Mouse (Mus musculus): ENCODE results near the gene Shroom3. TPM values are rescaled to one million over a fixed set of nuclear protein-coding genes. Genes with fewer than 3 reads are reported as not detected.

Gene Shroom3
- polyA plus RNA-seq, 1 experiment from 2014 or later: 8.0 TPM

DNA sequence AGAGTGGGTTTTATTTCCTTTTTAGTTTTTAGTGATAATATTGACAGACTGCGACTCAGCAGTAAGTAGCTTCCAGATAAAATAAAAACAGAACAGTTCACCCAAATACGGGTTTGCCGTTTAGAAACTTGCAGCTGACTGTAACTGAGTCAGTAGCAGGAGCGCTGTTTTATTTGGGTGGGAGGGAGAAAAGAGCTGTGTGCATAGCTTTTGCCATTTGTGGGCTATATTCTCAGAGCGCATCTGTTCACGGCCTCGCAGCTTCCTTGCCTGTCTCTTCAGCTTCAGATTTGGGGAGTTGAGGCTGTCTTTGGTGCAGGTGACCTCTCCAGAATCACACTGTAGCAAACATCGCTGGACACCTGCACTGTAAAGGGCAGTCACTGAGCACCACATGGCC, 270.6 kb downstream of the Shroom3 start:
- no peak for ATAC-seq
- Histone ChIP-seq H3K9me3 (ENCODE audit: control insufficient read depth) (no peaks in the 10 kb centered on the region), H3K27me3 (replicated peaks; ENCODE audit: control insufficient read depth, insufficient read depth, low read length) (no peaks in the 10 kb centered on the region), H3K36me3 (ENCODE audit: control insufficient read depth, insufficient read depth) (peaks cover 86% of the 10 kb centered on the region), H3K9ac (ENCODE audit: low read depth, low read length) (no peak overlapping the region), H3K4me1 (replicated peaks; ENCODE audit: control insufficient read depth, insufficient read depth, low read length) (no peaks in the 10 kb centered on the region), H3K4me2 (replicated peaks; ENCODE audit: low read depth) (no peak overlapping the region), H3K4me3 (ENCODE audit: low read depth, low read length) (no peak overlapping the region), H3K27ac (ENCODE audit: low read depth, low read length) (no peak overlapping the region)
- TF ChIP-seq CTCF (IDR thresholded peaks at IDR 0.05; ENCODE audit: low read depth): no peak
- WGBS: 79% methylated on average over 8 of the region's 8 CpGs

DNA sequence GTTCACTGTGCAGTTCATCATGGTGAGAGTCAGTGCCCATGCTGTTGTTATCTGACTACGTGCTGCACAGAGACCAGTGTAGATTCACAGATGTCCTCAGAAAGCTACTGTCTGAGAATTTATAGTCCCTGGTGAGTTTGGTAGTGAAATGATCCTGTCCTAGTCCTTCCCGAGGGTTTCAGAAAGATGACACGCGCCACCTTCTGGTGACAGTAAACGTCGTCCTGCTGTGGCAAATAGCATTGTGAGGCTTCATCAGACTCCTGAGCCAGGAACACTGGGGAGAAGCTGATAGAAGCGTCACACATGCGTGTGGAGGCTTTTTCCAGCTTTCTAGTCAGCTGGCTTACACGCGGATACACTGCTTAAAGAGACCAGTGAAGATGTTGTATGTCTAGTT, 271.1 kb downstream of the Shroom3 start:
- peak; percentile 87 for TF ChIP-seq CTCF (IDR thresholded peaks at IDR 0.05; ENCODE audit: low read depth)
- Histone ChIP-seq H3K9me3 (ENCODE audit: control insufficient read depth) (no peaks in the 10 kb centered on the region), H3K4me3 (ENCODE audit: low read depth, low read length) (no peak overlapping the region), H3K36me3 (ENCODE audit: control insufficient read depth, insufficient read depth) (peaks cover 86% of the 10 kb centered on the region), H3K27me3 (replicated peaks; ENCODE audit: control insufficient read depth, insufficient read depth, low read length) (no peaks in the 10 kb centered on the region), H3K4me2 (replicated peaks; ENCODE audit: low read depth) (no peak overlapping the region), H3K27ac (ENCODE audit: low read depth, low read length) (no peak overlapping the region), H3K4me1 (replicated peaks; ENCODE audit: control insufficient read depth, insufficient read depth, low read length) (peaks cover 1% of the 10 kb centered on the region; the same call in 1 of the 2 replicates), H3K9ac (ENCODE audit: low read depth, low read length) (no peak overlapping the region)
- ATAC-seq: no peak
- WGBS: 33% methylated on average over 10 of the region's 10 CpGs

DNA sequence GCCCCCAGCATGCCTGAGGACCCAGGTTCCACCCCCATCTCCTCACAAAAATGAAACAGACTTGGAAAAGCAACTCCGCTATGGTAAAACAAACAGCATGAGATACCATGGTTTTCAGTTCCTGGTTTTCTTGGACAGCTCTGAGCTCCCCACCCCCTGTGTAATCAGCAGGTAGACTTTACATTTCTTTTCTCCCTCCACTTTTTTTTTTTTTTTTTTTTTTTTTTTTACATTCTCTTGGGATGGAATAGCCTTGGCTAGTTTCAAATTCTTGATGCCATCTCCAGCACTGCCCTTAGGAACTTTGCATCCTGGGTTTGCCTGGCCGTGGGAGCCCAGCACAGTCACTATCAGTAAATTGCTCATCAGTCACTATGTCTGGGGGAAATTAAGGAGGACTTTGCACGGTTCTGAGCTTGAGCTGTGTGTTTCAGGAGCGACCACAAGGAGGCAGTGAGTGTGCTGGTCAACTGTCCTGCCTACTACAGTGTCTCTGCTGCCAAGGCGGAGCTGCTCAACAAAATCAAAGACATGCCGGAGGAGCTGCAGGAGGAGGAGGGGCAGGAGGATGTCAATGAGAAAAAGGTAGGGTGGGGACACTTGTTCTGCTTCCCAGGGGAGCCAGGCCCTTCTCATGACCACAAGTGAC, 271.7 kb downstream of the Shroom3 start:
- Histone ChIP-seq H3K4me2 (replicated peaks; ENCODE audit: low read depth) (no peak overlapping the region), H3K27ac (ENCODE audit: low read depth, low read length) (no peak overlapping the region), H3K9me3 (ENCODE audit: control insufficient read depth) (no peaks in the 10 kb centered on the region), H3K9ac (ENCODE audit: low read depth, low read length) (no peak overlapping the region), H3K36me3 (ENCODE audit: control insufficient read depth, insufficient read depth) (peaks cover 83% of the 10 kb centered on the region), H3K27me3 (replicated peaks; ENCODE audit: control insufficient read depth, insufficient read depth, low read length) (no peaks in the 10 kb centered on the region), H3K4me3 (ENCODE audit: low read depth, low read length) (no peak overlapping the region), H3K4me1 (replicated peaks; ENCODE audit: control insufficient read depth, insufficient read depth, low read length) (peaks cover 3% of the 10 kb centered on the region; the same call in 1 of the 2 replicates)
- 39% methylated on average over 6 of the region's 6 CpGs for WGBS
- peak; percentile 62 for ATAC-seq
- peak; percentile 77 for TF ChIP-seq CTCF (IDR thresholded peaks at IDR 0.05; ENCODE audit: low read depth)

DNA sequence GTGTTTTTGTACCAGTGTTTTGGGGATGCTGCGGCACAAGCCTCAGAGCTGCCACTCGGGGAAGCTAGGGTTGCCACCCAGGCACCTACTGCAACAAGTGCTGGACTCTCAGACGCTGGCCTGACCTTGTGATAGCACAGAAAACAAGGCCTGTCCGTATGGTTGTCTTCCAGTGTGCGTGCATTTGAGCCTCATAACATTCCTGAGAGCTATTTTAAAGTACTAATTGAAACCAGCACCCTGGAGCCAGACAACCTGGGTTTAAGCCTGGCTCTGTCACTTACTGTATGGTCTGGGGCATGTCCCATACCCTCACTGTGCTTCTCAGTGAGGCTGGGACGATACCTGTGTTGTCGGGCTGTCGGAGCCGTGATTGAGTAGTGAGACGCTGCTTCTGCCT, 276.1 kb downstream of the Shroom3 start:
- peaks cover 3% of the 10 kb centered on the region for H3K4me1 ChIP-seq (replicated peaks; ENCODE audit: control insufficient read depth, insufficient read depth, low read length)
- H3K27me3 ChIP-seq (replicated peaks; ENCODE audit: control insufficient read depth, insufficient read depth, low read length): no peaks in the 10 kb centered on the region
- ATAC-seq: no peak
- 0 out of 2 replicates have a peak overlapping the region, but pooled peaks have one; percentile 21 for H3K27ac ChIP-seq (ENCODE audit: low read depth, low read length)
- 74% methylated on average over 10 of the region's 10 CpGs for WGBS
- no peak overlapping the region for H3K4me3 ChIP-seq (ENCODE audit: low read depth, low read length)
- no peak for TF ChIP-seq CTCF (IDR thresholded peaks at IDR 0.05; ENCODE audit: low read depth)
- H3K4me2 ChIP-seq (replicated peaks; ENCODE audit: low read depth): no peak overlapping the region
- H3K9ac ChIP-seq (ENCODE audit: low read depth, low read length): no peak overlapping the region
- peaks cover 69% of the 10 kb centered on the region for H3K36me3 ChIP-seq (ENCODE audit: control insufficient read depth, insufficient read depth)
- H3K9me3 ChIP-seq (ENCODE audit: control insufficient read depth): no peaks in the 10 kb centered on the region

DNA sequence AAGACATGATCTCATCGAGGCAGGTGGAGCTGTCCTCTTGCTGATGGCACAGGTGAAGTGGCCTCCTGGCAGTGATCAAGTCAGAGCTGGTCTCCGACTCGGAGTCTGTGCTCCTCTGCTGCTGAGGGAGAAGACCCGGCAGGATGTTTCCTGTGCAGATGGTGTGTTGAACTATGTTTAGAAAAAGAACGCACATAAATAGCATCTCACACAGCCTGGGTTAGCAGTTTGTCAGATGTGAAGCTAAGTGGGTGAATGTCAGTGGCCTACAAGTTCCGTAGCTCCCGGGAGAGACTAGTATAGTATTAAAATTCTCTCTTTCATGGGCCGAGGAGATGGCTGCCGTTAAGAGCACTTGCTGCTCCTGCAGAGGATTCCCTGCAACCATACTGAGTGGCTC, 276.5 kb downstream of the Shroom3 start:
- H3K27me3 ChIP-seq (replicated peaks; ENCODE audit: control insufficient read depth, insufficient read depth, low read length): no peaks in the 10 kb centered on the region
- H3K36me3 ChIP-seq (ENCODE audit: control insufficient read depth, insufficient read depth): peaks cover 70% of the 10 kb centered on the region
- H3K9ac ChIP-seq (ENCODE audit: low read depth, low read length): no peak overlapping the region
- H3K27ac ChIP-seq (ENCODE audit: low read depth, low read length): no peak overlapping the region
- H3K4me2 ChIP-seq (replicated peaks; ENCODE audit: low read depth): no peak overlapping the region
- ATAC-seq: no peak
- TF ChIP-seq CTCF (IDR thresholded peaks at IDR 0.05; ENCODE audit: low read depth): no peak
- H3K4me1 ChIP-seq (replicated peaks; ENCODE audit: control insufficient read depth, insufficient read depth, low read length): peaks cover 3% of the 10 kb centered on the region
- WGBS: 43% methylated on average over 9 of the region's 9 CpGs
- no peaks in the 10 kb centered on the region for H3K9me3 ChIP-seq (ENCODE audit: control insufficient read depth)
- no peak overlapping the region for H3K4me3 ChIP-seq (ENCODE audit: low read depth, low read length)

DNA sequence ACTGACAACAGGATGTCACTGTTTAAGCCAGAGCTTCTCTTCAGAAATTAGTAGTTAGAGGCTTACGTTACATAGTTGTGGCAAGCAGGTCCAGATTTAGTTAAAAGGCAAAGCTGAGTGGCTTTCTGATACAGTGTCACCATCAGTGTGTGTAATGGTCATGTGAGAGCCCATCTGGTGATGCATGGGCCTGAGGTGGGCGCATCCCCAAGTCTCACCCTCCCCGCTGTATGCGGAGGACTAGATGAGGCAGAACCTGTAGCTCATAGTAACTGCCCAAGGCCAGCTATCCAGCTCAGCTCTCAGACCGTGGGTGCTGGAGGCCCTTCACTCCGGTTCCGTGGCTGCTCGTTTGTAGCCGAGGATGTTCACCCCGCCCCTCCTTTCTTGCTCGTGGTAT, 278.1 kb downstream of the Shroom3 start:
- no peak for TF ChIP-seq CTCF (IDR thresholded peaks at IDR 0.05; ENCODE audit: low read depth)
- Histone ChIP-seq H3K36me3 (ENCODE audit: control insufficient read depth, insufficient read depth) (peaks cover 72% of the 10 kb centered on the region), H3K9ac (ENCODE audit: low read depth, low read length) (no peak overlapping the region), H3K4me2 (replicated peaks; ENCODE audit: low read depth) (no peak overlapping the region), H3K9me3 (ENCODE audit: control insufficient read depth) (no peaks in the 10 kb centered on the region), H3K27ac (ENCODE audit: low read depth, low read length) (no peak overlapping the region), H3K27me3 (replicated peaks; ENCODE audit: control insufficient read depth, insufficient read depth, low read length) (no peaks in the 10 kb centered on the region), H3K4me3 (ENCODE audit: low read depth, low read length) (no peak overlapping the region), H3K4me1 (replicated peaks; ENCODE audit: control insufficient read depth, insufficient read depth, low read length) (peaks cover 3% of the 10 kb centered on the region)
- peak; percentile 9; the same call in 1 of the 2 replicates for ATAC-seq
- WGBS: 62% methylated on average over 11 of the region's 11 CpGs
